Mouse (Mus musculus) brown adipose tissue, adult 24 weeks (tissue): ENCODE results near the gene Usp49. TPM values are rescaled to one million over a fixed set of nuclear protein-coding genes. Genes with fewer than 3 reads are reported as not detected.
"Not testable (repeated sequence)": the region's sequence is repeated elsewhere in the genome, so short reads cannot be mapped to it uniquely, and the experiment has no call there.

ENCODE experiments used
- H3K27ac ChIP-seq: fragments of 200-500 bp; replicated peaks from 2 replicates; pipeline ENCODE4 v1.5.1; 2012; ENCODE audit warnings: low read depth, mild to moderate bottlenecking, low read length
- H3K4me1 ChIP-seq: fragments of 200-500 bp; 2 replicates; pipeline ENCODE4 v1.6.1; 2012; ENCODE audit warnings: low read length, mixed read lengths; ENCODE audit not compliant: control insufficient read depth, insufficient read depth, insufficient read length
- H3K4me3 ChIP-seq: fragments of 200-500 bp; 2 replicates; pipeline ENCODE4 v1.5.1; 2012; ENCODE audit warnings: low read depth, mild to moderate bottlenecking, low read length, moderate library complexity; ENCODE audit not compliant: insufficient read depth
- polyA plus RNA-seq: library from polyadenylated mRNA; stranded (reverse); fragments of >200 nt; gene quantifications from 2 replicates; pipeline ENCODE4 v1.2.4, GENCODE M21; 2012; ENCODE audit not compliant: missing spikeins, insufficient read depth, insufficient read length

Gene Usp49
- polyA plus RNA-seq, 1 experiment = 2.1 TPM

DNA sequence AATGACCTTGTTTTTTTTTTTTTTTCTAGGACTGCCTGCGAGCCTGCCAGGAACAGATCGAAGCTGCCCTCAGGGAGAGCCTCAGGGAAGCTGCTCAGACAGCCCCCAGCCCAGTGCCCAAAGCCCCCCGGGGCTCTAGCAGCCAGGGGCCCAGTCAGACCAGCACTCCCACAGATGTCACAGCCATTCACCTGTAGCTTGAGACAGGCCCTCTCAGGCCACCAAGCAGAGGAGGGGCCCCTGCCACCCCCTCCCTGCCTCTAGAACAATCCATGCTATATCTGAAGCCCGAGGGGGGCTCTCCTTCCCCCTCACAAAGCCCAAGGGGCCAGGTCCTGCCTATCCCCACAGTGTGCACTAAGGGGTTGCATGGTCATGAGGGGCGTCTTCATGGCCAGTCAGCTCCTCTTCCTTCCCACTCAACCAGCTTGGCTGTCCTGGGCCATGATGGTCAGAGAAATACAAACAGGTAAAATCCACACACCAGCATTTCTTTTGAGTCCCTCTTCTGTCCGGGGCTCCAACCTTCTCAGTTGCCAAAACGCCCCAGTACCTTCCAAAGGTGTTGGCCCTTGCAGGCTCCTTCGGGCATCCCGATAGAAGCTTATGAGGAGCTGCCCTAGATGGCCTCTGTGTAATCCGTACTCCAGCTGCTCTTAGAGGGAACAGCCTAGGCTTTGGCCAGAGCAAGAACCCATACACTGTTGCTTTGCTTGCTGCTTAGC, 31.7 kb upstream of the Usp49 start:
- not testable (repeated sequence) for H3K4me3 ChIP-seq
- peaks cover 14% of the 10 kb centered on the region for H3K4me1 ChIP-seq
- 0 out of 2 replicates have a peak overlapping the region, but pooled peaks have one; percentile 23 for H3K27ac ChIP-seq

DNA sequence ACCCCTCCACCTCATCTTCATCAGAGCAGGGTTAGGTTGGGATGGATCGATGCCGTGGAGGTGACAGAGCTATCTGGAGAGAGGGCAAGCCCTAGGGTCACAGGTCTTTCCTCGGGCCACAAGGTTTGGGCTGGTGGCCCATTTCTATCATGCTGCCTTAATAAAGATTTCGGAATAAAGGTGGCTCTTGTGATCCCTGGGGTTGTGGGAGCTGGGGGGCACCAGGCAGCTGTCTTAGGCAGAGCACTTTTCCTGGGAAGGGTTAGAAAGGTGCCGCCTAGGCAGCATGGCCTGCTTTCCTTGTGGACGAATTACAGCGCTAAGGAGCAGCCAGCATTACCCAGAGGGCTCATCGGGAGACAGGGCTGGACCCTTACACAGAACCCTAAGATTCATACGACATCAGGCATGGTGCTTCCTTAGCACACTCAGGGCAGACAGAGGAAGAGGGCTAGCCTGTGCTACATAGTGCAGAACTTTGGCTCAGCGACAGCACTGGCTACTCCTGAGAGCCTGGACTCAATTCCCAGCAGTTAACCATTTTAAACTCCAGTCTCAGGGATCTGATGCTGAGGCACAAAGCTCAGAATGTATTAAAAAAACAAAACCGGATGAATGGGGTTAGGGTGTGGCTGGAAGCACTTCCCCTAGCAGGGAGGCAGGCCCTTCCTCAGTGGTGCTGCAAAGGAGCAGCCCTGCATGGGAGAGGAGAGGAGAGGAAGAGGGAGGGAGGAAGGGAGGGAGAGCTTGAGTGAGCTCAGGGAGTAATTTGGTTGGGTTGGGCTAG, 30.8 kb upstream of the Usp49 start:
- H3K27ac ChIP-seq = peak overlapping the region; percentile 85
- H3K4me3 ChIP-seq = no peak overlapping the region
- peaks cover 14% of the 10 kb centered on the region for H3K4me1 ChIP-seq

GRCm38 (mm10) chr17:47600601-47601388, 29.7 kb upstream of the Usp49 start:
- Histone ChIP-seq H3K27ac (peak overlapping the region; percentile 17), H3K4me1 (peaks cover 13% of the 10 kb centered on the region), H3K4me3 (no peak overlapping the region)

GRCm38 (mm10) chr17:47601389-47601755, 29.1 kb upstream of the Usp49 start:
- H3K27ac ChIP-seq = no peak overlapping the region
- peaks cover 9% of the 10 kb centered on the region for H3K4me1 ChIP-seq
- H3K4me3 ChIP-seq = no peak overlapping the region

GRCm38 (mm10) chr17:47602289-47602688, 28.2 kb upstream of the Usp49 start:
- Histone ChIP-seq H3K4me3 (no peak overlapping the region), H3K27ac (no peak overlapping the region), H3K4me1 (peaks cover under 1% of the 10 kb centered on the region; the same call in 1 of the 2 replicates)

- Histone ChIP-seq H3K4me1 (peaks cover 3% of the 10 kb centered on the region; the same call in 1 of the 2 replicates), H3K4me3 (no peak overlapping the region), H3K27ac (no peak overlapping the region)
Observed at GRCm38 (mm10) chr17:47606220-47606619, 24.3 kb upstream of the Usp49 start.

GRCm38 (mm10) chr17:47609182-47609581, 21.3 kb upstream of the Usp49 start:
- Histone ChIP-seq H3K4me3 (0 out of 2 replicates have a peak overlapping the region, but pooled peaks have one; percentile 2), H3K27ac (no peak overlapping the region), H3K4me1 (peaks cover 11% of the 10 kb centered on the region)

DNA sequence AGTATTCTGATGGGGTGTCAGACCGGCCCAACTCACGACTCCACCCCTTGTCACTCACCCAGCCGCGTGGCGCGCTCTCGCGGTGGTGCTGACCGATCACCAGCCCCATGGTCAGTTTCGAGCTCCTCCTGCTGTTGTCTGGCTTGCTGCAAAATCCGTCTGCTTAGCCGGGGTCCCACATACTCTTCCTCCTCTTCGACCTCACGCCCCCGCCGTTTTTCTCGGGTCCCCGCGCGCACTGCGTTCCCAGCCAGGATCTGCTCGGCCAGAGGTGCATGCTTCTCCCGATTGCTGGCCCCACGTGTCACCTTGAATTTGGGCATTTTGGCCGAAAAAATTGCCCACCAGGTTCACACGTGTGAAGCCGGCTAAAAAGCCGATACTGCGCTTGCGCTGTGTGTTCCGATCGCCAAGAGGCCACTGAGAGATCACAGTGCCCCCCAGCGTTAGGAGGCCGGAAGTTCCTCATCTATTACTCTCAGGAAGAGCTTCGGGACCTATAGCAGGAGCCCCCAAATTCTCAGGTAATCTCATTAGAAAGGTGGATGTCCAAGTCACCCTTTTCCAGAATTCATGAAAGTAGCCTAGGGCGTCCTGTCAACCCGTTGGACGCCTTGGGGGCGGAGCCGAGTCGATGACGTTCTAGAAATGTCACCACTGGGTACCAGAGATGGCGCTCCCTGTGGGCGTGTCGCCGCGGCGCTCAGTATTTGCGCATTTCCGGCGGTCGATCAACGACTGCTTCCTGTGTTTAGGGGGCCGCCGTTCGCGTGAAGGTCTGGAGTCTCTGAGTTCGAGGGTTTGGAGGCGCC, 19.4 kb upstream of the Usp49 start, which contains the start of the genes Bysl, Med20 and Gm20517:
TSS of gene Bysl (minus strand) at position 644 of the 812 bp plus-strand sequence.
TSS of gene Med20 (plus strand) at position 734 of the 812 bp plus-strand sequence.
TSS of gene Gm20517 (plus strand) at position 741 of the 812 bp plus-strand sequence.
- Histone ChIP-seq H3K4me3 (peak within 1 kb of the TSS; percentile 88), H3K4me1 (peaks cover 11% of the 10 kb centered on the region), H3K27ac (peak within 1 kb of the TSS; percentile 96)

- Histone ChIP-seq H3K4me1 (peaks cover 11% of the 10 kb centered on the region), H3K4me3 (peak overlapping the region; percentile 88), H3K27ac (peak overlapping the region; percentile 87)
Observed at GRCm38 (mm10) chr17:47611661-47611982, 18.9 kb upstream of the Usp49 start.

- H3K27ac ChIP-seq = no peak overlapping the region
- no peak overlapping the region for H3K4me3 ChIP-seq
- H3K4me1 ChIP-seq = peaks cover 11% of the 10 kb centered on the region
Observed at GRCm38 (mm10) chr17:47614018-47614417, 16.5 kb upstream of the Usp49 start.

DNA sequence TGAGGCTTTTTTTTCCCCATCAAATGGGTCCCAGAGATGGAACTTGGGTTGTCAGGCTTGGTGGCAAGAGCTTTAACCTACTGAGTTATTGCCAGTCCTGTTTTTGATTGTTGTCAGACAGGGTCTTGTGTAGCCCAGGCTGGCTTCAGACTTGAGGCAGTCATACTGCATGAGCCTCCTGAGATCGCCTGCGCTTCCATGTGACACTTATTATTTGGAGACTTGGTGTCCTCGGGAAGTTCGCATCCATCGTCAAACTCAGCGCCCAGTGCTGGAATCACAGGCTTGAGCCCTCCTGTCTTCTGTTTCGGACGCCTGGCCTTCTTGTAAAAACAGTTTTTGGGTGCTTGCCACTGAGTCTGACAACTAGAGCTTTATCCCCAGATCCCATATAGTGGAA, 14.4 kb upstream of the Usp49 start:
- peaks cover 9% of the 10 kb centered on the region for H3K4me1 ChIP-seq
- no peak overlapping the region for H3K27ac ChIP-seq

GRCm38 (mm10) chr17:47616652-47617051, 13.8 kb upstream of the Usp49 start:
- H3K27ac ChIP-seq = no peak overlapping the region
- H3K4me3 ChIP-seq = no peak overlapping the region
- peaks cover 9% of the 10 kb centered on the region for H3K4me1 ChIP-seq

More for the DNA sequence above, 14.4 kb upstream of the Usp49 start:
- H3K4me3 ChIP-seq = no peak overlapping the region

DNA sequence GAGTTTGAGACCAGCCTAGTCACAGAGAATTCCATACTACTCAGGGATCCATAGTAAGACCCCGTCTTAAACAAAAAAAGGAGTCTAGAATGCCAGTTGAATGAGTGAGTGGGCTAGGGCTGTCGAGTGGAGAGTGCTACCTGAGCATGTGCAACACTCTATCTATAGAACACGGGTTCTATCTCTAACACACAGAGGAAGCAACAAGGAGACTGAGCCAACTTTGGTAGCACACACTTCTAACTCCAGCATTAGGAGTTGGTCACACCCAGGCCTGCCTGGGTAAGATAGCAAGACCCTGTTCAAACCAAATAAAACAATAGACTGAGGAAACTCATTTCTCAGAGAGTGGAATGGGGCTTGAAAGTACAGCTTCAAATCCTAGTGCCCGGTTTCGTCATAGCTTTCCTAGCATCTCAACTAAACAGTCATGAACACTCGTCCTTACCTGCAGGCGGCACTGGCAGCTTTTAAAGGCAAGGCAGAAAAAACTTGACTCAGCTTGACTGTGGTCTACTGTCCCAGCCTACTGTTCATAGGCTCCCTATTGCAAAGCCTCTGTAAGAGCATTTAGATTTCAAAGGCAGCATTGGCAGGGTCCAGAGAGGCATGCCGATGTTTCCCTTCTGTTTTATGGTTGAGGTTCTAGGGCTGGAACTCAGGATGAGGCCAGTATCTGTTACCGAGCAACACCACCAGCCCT, 12.7 kb upstream of the Usp49 start:
- no peak overlapping the region for H3K27ac ChIP-seq
- H3K4me3 ChIP-seq = no peak overlapping the region
- peaks cover 2% of the 10 kb centered on the region; the same call in 1 of the 2 replicates for H3K4me1 ChIP-seq
